Mouse (Mus musculus) ES-Bruce4 (cell line): ENCODE measurements around the gene Olfr61.
"Not testable (repeated sequence)": the region's sequence is repeated elsewhere in the genome, so short reads cannot be mapped to it uniquely, and the experiment has no call there.

Source experiments
- CTCF ChIP-seq: IDR thresholded peaks from one replicate; pipeline ENCODE4 v1.8.1; 2011; ENCODE audit warnings: low read depth, low read length
- EP300 ChIP-seq: IDR thresholded peaks from 2 replicates; pipeline ENCODE4 v1.6.1; 2011; ENCODE audit warnings: low read depth, low read length; ENCODE audit not compliant: insufficient read depth
- POLR2A ChIP-seq: IDR thresholded peaks from one replicate; pipeline ENCODE4 v1.8.1; 2011; ENCODE audit warnings: low read length; ENCODE audit not compliant: insufficient read depth

GRCm38 (mm10) chr7:140600969-140601368 lies 27.8 kb upstream of the Olfr61 start, which contains the start of gene Olfr46:
- TF ChIP-seq POLR2A, CTCF, EP300: not testable (repeated sequence)
